Mouse (Mus musculus) CD4-positive naive resting alpha-beta T cell, adult 57 days (primary cell): ENCODE data around the gene Gm3072. TPM values are rescaled to one million over a fixed set of nuclear protein-coding genes. Genes with fewer than 3 reads are reported as not detected.

Experiments
- total RNA-seq: library from RNA; stranded (reverse); gene quantifications from one replicate; pipeline ENCODE4 v1.2.4, GENCODE M21; 2023

Gene Gm3072
- total RNA-seq = not detected

DNA sequence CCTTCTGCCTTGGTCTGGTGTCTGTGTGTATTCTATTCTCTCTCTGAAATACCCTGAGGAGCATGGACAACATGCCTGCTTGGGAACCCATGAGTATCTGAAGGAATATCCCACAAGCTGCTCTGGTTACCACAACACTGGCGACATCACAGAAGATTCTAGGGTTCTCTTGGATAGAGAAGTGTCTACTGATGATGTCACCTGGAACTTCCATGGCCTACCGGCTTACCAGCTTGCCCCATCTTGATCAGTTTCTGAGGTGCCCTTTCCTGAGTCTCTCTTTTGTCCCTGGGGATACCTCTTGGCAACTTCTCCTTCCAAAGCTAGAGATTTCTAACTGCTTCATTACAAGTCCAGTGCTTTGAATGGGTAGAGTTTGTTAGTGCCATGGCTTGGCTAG, at the start of gene Gm3072:
TSS of gene Gm3072 (minus strand) at position 101 of the 400 bp plus-strand sequence.

DNA sequence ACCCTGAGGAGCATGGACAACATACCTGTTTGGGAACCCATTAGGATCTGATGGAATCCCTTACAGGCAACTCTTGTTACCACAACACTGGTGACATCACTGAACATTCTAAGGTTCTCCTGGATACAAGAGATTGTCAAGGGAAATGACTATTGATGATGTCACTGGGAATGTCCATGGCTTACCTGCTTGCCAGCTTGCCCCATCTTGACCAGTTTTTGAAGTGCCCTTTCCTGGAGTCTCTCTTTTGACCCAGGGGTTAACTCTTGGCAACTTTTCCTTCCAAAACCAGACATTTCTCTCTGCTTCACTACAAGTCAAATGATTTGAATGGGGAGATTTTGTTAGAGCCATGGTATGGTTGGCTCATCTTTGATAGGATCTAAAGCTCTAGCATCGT, 22.0 kb upstream of the Gm3072 start, which contains the start of gene Gm3676:
TSS of gene Gm3676 (minus strand) at position 101 of the 400 bp plus-strand sequence.

DNA sequence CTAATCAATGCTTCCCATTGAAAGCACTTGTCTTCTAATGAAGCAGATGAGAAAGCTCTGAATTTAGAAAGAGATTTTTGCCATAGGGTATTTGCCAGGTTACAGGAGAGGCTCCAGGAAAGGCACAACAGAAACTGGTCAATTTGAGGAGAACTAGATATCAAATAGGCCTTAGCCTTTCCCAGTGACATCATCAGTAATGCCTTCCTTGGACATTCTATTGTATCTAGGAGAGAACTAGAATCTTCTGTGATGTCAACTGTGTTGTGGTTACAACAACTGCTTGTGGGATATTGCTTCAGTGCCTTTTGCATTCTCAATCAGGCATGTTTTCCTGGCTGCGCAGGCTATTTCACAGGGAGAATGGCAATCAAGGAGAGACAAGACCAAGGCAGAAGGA, 51.5 kb downstream of the Gm3072 start, which contains the start of gene 1700049E17Rik2:
TSS of gene 1700049E17Rik2 (plus strand) at position 301 of the 400 bp plus-strand sequence.

Other genes with a start within 250 kb of the Gm3072 start
- not detected for gene Gm7945, start 238.2 kb downstream of the Gm3072 start, total RNA-seq
- gene Gm6482, start 216.3 kb downstream of the Gm3072 start, total RNA-seq = not detected
- not detected for gene Gm7954, start 171.1 kb downstream of the Gm3072 start, total RNA-seq
- gene Gm3486, start 135.1 kb downstream of the Gm3072 start, total RNA-seq = not detected
- not detected for gene Gm7970, start 69.0 kb downstream of the Gm3072 start, total RNA-seq
- not detected for gene 1700049E17Rik2, start 51.4 kb downstream of the Gm3072 start, total RNA-seq
- gene Gm3676, start 21.9 kb upstream of the Gm3072 start, total RNA-seq = not detected
- gene Gm8068, start 77.3 kb upstream of the Gm3072 start, total RNA-seq = not detected
- not detected for gene Gm7929, start 126.0 kb upstream of the Gm3072 start, total RNA-seq
- not detected for gene Gm47189, start 147.8 kb upstream of the Gm3072 start, total RNA-seq